Comparison of ENCODE assay signal across 15 mouse cellular contexts in the genomic region with DNA sequence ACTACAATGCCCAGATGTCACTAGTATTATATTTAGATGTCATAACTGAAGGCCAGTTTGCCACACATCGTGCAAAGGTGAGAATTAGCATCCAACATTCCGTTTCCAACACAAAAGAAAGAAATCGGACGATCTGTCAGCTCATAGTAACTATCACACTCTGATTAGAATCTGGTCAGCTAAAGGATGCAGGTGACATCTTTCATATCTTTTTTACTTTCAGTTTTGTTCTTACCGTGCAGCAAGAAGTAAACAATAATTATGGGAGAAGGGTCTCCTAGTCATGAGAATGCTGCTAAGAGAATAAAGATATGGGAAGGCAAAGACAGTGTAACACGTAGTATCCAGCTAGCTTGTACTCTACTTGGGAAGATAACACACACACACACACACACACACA.
"Had no signal": no experiment of that assay in that cellular context is flagged by ENCODE, and none has a peak within 500 bp of the region (broad histone marks: within the 10 kb centered on the region; RNA-seq: fewer than 3 reads in every experiment).

No protein-coding gene starts in this region.

- ATAC-seq: liver, postnatal 0 days; lung, postnatal 0 days; midbrain, embryonic 16.5 days had no signal

- DNase-seq: liver, postnatal 0 days; lung, adult 2 months; lung, postnatal 14 days; lung, postnatal 36 days; midbrain, embryonic 14.5 days; retina, postnatal 1 day; right cerebral cortex, adult 18-20 months; right cerebral cortex, postnatal 25 days; right cerebral cortex, postnatal 4 days; spleen, adult 18-20 months; thymus, adult 2 months; thymus, postnatal 25 days; thymus, postnatal 4 days had no signal
